Mouse (Mus musculus) intestine, embryonic 16.5 days (tissue): Measurements from ENCODE around the gene Utp20. TPM values are rescaled to one million over a fixed set of nuclear protein-coding genes. Genes with fewer than 3 reads are reported as not detected.

Experiments used
- ATAC-seq: fragments of 200-750 bp; cut with Nextera tagmentation; 2 replicates; pipeline ENCODE4 v1.8.0; 2017; ENCODE audit warnings: moderate TSS enrichment, moderate library complexity
- H3K27ac ChIP-seq: fragments of 300-500 bp; sonication (generic); 2 replicates; pipeline ENCODE4 v1.5.1; 2014; ENCODE audit warnings: mild to moderate bottlenecking, low read length
- H3K27me3 ChIP-seq: fragments of 300-500 bp; sonication (generic); replicated peaks from 2 replicates; pipeline ENCODE4 v1.6.1; 2014; ENCODE audit warnings: low read length, control low read depth, mixed read lengths; ENCODE audit not compliant: control insufficient read depth, insufficient read depth
- H3K36me3 ChIP-seq: fragments of 300-500 bp; sonication (generic); 2 replicates; pipeline ENCODE4 v1.6.1; 2014; ENCODE audit warnings: low read length, control low read depth; ENCODE audit not compliant: control insufficient read depth, insufficient read depth
- H3K4me1 ChIP-seq: fragments of 300-500 bp; sonication (generic); 2 replicates; pipeline ENCODE4 v1.6.1; 2014; ENCODE audit warnings: low read length, control low read depth, mixed read lengths; ENCODE audit not compliant: control insufficient read depth, insufficient read depth
- H3K4me2 ChIP-seq: fragments of 300-500 bp; sonication (generic); 2 replicates; pipeline ENCODE4 v1.6.1; 2014; ENCODE audit warnings: low read depth, low read length, control low read depth
- H3K4me3 ChIP-seq: fragments of 300-500 bp; sonication (generic); 2 replicates; pipeline ENCODE4 v1.5.1; 2014; ENCODE audit warnings: mild to moderate bottlenecking, low read length
- H3K9ac ChIP-seq: fragments of 300-500 bp; sonication (generic); 2 replicates; pipeline ENCODE4 v1.6.1; 2014; ENCODE audit warnings: low read depth, low read length
- H3K9me3 ChIP-seq: fragments of 300-500 bp; sonication (generic); 2 replicates; pipeline ENCODE4 v1.6.1; 2016; ENCODE audit warnings: low read length, control low read depth; ENCODE audit not compliant: control insufficient read depth
- WGBS: fragments of 180-500 bp; shearing (Covaris S2); extraction: QIAGEN DNeasy Blood & Tissue Kit; methylation state at CpG from one replicate; pipeline ENCODE4 v1.1.7; 2014; 5-methylcytosine and 5-hydroxymethylcytosine counted together
- polyA plus RNA-seq: library from polyadenylated mRNA; unstranded; fragments of >200 nt; fragmentation: Nextera tagmentation; extraction: Ambion mirVana; gene quantifications from 2 replicates; pipeline ENCODE4 v1.2.1, GENCODE M21; 2015

Gene Utp20
- polyA plus RNA-seq, 1 experiment from 2014 or later: 11.5 TPM

DNA sequence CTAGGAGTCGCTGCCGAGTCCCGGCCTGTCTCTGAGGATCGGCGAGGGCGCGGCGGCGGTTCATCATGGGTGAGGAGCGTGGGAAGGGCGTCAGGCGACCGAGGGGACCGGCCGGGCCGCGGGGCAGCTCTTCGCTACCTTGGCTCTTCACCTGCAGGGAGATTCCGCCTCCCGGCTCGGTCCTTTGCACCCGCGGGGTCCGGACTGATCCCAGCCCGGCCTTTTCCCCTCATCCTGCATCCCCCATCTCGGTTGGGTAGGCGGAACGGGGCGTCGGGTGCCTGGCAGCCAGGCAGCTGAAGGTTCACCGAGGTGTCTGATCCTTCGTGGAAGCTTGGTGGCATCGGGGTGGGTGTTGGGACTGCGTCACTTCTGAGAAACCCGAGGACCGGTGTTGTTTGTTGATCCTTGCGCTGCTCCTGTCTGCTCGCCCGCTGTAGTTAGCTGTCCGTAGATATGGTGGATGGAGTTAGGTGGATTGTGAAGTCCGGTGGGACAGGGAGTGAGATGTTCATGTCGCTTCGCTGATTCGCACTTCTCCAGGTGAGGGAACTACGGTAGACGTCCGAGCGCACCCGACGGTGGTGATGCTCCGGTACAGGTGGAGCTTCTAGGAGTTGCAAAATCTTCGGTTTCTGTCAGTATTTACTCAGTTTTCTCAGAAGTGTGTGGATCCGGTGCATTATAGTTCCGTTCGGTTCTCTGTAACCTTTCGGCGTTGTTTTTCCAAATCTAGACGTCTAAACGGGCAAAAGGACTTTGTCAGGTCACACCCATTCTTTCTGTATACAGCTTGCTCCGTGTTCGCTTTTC is 94.9 kb downstream of the Utp20 start:
- Histone ChIP-seq H3K36me3 (peaks cover 4% of the 10 kb centered on the region; the same call in 1 of the 2 replicates), H3K4me2 (peak overlapping the region; percentile 86), H3K4me1 (peaks cover 10% of the 10 kb centered on the region; the same call in 1 of the 2 replicates), H3K9me3 (no peaks in the 10 kb centered on the region), H3K4me3 (peak overlapping the region; percentile 99), H3K9ac (peak overlapping the region; percentile 96), H3K27me3 (no peaks in the 10 kb centered on the region), H3K27ac (peak overlapping the region; percentile 86)
- peak; percentile 37 for ATAC-seq
- WGBS: 1% methylated on average over 61 of the region's 61 CpGs

DNA sequence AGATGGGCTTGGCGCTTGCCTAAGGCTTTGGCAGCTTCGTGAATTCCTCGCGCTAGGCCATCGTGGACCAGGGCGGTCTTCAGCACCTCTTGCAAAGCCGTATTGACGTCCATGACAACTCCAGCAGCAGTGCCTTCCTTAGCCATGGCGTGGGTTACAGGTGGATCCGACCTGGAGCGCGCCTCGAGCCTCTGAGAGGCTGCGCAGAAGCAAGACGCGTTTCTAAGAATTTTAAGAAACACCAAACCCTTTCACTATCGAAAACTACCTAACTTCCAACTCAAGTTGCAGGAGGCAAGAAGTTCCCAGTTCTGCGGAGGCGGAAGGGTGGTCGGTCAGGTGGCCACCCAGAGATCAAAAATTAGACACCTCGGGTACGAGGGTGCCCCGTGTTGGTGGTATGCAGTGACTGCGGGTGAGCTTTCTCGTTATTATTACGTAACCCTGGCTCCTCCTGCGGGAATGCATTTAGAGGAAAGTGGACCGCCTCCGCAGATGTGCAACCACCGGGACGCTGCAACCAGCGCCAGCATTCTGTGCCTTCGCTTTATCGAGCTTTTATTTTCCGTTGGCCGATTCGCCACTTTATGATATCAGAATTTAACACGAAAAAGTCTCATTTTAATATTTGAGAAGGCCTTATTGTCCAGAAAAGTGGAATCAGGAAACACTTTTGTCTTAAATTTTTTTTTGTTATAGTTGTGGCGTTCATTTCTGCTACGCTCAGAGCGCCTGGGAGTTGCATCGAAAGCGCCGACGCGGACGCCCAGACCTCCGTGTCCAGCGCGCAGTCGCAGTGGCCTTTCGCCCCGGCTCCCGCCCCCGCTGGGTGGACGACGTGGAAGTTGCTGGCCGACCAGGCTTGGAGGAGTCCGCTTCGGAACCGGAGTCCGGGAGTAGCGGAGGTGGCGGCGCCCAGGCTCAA is 95.8 kb downstream of the Utp20 start, which contains the start of gene Arl1:
Arl1 (plus strand) TSS at position 288 of the 925 bp plus-strand sequence.
- under 1% methylated on average over 65 of the region's 65 CpGs for WGBS
- Histone ChIP-seq H3K4me1 (peaks cover 10% of the 10 kb centered on the region; the same call in 1 of the 2 replicates), H3K27ac (peak within 1 kb of the TSS; percentile 91), H3K4me3 (peak within 1 kb of the TSS; percentile 99), H3K36me3 (peaks cover 4% of the 10 kb centered on the region; the same call in 1 of the 2 replicates), H3K9me3 (no peaks in the 10 kb centered on the region), H3K9ac (peak within 1 kb of the TSS; percentile 96), H3K4me2 (peak within 1 kb of the TSS; percentile 86), H3K27me3 (no peaks in the 10 kb centered on the region)
- peak; percentile 96 for ATAC-seq

DNA sequence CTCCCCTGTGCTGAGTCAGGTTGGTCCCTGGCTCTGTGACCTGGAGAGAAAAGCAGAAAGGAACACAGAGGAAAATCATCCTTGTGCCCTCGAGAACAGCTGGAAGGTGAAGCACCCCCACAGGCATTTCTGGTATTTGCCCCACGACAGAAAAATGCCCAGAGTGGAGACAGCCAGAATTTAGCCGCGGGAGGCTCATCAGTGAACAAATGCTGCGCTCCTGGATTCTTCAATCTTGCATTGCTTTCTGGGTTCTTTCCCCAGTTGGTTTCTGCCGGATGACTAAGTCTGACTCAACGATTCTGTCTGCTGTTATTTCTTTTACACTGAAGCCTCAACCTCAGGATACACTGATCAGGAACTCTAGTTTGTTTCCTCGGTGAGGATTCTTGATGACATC is 98.4 kb downstream of the Utp20 start:
- H3K9ac ChIP-seq: no peak overlapping the region
- H3K4me3 ChIP-seq: no peak overlapping the region
- no peaks in the 10 kb centered on the region for H3K9me3 ChIP-seq
- no peak for ATAC-seq
- no peaks in the 10 kb centered on the region for H3K36me3 ChIP-seq
- H3K27ac ChIP-seq: no peak overlapping the region
- H3K27me3 ChIP-seq: no peaks in the 10 kb centered on the region
- WGBS: 65% methylated on average over 8 of the region's 8 CpGs
- peaks cover 10% of the 10 kb centered on the region; the same call in 1 of the 2 replicates for H3K4me1 ChIP-seq
- H3K4me2 ChIP-seq: no peak overlapping the region

DNA sequence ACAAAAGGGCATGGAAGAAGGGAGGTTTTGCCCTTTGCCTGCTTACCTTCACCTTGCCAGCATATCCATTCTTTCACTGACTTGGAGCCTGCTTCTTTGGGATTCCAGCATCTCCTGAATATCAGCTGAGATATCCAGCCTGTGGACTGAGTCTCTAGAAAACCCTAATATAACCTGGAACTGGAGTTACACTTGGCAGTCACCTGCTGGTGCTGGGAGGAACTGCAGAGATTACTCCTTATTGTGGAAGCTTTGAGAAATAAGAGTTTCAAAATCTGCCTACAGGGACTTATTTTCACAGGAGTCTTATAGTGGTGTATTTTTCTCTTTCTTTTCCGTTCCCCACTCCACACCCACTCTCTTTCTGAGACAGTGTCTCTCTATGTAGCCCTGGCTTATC is 99.5 kb downstream of the Utp20 start:
- Histone ChIP-seq H3K9ac (no peak overlapping the region), H3K4me2 (no peak overlapping the region), H3K27ac (no peak overlapping the region), H3K4me1 (0 out of 2 replicates have a peak, but pooled peaks cover 3% of the 10 kb centered on the region), H3K36me3 (no peaks in the 10 kb centered on the region), H3K9me3 (no peaks in the 10 kb centered on the region), H3K4me3 (no peak overlapping the region), H3K27me3 (no peaks in the 10 kb centered on the region)
- ATAC-seq: no peak
- WGBS: 30% methylated on average over 1 of the region's 1 CpGs

DNA sequence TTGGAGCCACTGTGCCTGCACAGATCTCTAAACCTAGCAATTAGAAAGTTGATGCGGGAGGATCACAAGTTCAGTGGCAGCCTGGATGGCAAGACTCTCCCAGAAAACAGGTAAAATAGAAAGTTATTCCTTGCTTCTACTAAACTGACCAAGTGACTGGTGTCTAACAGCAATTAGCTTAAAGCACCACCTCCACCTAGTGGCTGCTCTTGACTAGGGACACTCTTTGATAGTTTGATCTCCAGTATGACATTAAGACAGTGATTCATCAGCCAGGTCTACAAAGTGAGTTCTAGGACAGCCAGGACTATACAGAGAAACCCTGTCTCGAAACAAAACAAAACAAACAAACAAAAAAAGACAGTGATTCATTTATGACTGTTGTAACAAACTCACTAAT is 101.3 kb downstream of the Utp20 start:
- Histone ChIP-seq H3K27me3 (0 out of 2 replicates have a peak, but pooled peaks cover 3% of the 10 kb centered on the region), H3K36me3 (no peaks in the 10 kb centered on the region), H3K9ac (no peak overlapping the region), H3K27ac (no peak overlapping the region), H3K4me2 (no peak overlapping the region), H3K9me3 (no peaks in the 10 kb centered on the region), H3K4me1 (0 out of 2 replicates have a peak, but pooled peaks cover 2% of the 10 kb centered on the region), H3K4me3 (no peak overlapping the region)
- WGBS: 47% methylated on average over 2 of the region's 2 CpGs
- 0 out of 2 replicates have a peak, but pooled peaks have one; percentile 48 for ATAC-seq

DNA sequence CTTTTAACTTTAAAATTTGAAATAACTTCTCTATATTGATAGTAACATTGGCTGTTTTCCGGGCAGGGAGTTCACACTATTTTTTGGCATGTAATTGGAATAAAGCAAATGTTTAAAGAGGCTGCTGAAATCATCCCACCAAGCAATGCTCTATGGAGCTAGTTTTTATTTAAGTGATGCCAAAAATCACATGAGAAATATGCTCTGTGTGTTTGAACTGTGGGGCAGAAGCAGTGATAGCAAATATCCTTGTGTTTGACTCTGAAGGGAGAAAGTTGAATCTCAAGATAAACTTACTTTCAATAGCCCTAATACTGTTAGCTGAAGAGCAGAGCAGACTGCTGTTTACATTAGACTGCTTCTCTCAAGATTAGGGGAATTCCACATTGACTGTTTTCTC is 107.0 kb downstream of the Utp20 start:
- Histone ChIP-seq H3K27ac (no peak overlapping the region), H3K9me3 (no peaks in the 10 kb centered on the region), H3K4me2 (no peak overlapping the region), H3K27me3 (0 out of 2 replicates have a peak, but pooled peaks cover 3% of the 10 kb centered on the region), H3K4me3 (no peak overlapping the region), H3K36me3 (no peaks in the 10 kb centered on the region), H3K4me1 (no peaks in the 10 kb centered on the region), H3K9ac (no peak overlapping the region)
- no peak for ATAC-seq
- 49% methylated on average over 1 of the region's 1 CpGs for WGBS

DNA sequence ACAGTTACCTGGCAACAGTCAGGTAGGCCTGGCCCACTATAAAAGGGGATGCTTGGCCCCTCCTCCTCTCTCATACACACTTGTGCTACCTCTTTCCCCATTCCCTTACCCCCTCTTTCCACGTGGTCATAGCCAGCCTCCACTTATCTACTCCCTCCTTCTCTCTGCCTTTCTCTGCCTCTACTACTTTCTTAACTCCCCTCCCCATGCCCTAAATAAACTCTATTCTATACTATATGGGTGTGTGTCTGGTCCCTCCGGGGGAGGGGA is 108.9 kb downstream of the Utp20 start:
- no peaks in the 10 kb centered on the region for H3K4me1 ChIP-seq
- no peaks in the 10 kb centered on the region for H3K9me3 ChIP-seq
- H3K4me2 ChIP-seq: no peak overlapping the region
- H3K4me3 ChIP-seq: no peak overlapping the region
- no peaks in the 10 kb centered on the region for H3K36me3 ChIP-seq
- WGBS: 59% methylated on average over 2 of the region's 2 CpGs
- H3K27me3 ChIP-seq: 0 out of 2 replicates have a peak, but pooled peaks cover 3% of the 10 kb centered on the region
- no peak; the same call in 1 of the 2 replicates for ATAC-seq
- no peak overlapping the region for H3K9ac ChIP-seq
- no peak overlapping the region for H3K27ac ChIP-seq

DNA sequence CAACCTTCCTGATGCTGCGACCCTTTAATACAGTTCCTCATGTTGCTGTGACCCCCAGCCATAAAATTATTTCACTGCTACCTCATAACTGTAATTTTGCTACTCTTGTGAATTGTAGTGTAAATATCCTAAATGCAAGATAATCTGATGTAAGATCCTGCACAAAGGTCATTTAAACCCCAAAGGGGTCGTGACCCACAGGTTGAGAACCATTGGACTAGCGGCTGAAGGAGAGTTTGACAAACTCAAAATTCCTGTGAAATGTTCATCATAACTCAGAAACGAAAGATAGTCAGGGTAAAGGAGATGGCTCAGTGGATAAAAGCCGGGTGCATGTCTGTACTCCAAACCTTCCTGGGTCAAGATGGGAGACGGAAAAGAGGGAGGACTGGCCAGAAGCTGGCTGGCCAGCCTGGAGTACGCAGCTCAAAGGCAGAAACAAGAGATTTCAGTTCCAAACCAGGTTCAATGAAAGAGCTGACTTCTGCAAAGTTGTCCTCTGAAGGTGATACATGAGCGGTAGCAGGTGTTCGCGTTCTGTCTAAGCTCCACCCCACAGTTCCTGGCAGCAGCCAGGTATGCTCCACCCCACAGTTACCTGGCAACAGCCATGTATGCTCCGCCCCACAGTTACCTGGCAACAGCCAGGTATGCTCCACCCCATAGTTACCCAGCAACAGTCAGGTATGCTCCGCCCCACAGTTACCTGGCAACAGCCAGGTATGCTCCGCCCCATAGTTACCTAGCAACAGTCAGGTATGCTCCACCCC is 109.4 kb downstream of the Utp20 start:
- WGBS: 51% methylated on average over 13 of the region's 13 CpGs
- peak; percentile 58 for ATAC-seq
- H3K4me1 ChIP-seq: no peaks in the 10 kb centered on the region
- no peaks in the 10 kb centered on the region for H3K36me3 ChIP-seq
- H3K4me3 ChIP-seq: no peak overlapping the region
- H3K4me2 ChIP-seq: no peak overlapping the region
- no peaks in the 10 kb centered on the region for H3K9me3 ChIP-seq
- no peak overlapping the region for H3K27ac ChIP-seq
- H3K9ac ChIP-seq: no peak overlapping the region
- 0 out of 2 replicates have a peak, but pooled peaks cover 3% of the 10 kb centered on the region for H3K27me3 ChIP-seq
